Mouse (Mus musculus) embryonic facial prominence, embryonic 11.5 days (tissue): ENCODE measurements around the gene Dcst1. TPM values are rescaled to one million over a fixed set of nuclear protein-coding genes. Genes with fewer than 3 reads are reported as not detected.

ENCODE experiments used
- ATAC-seq: fragments of 200-750 bp; cut with Nextera tagmentation; replicated peaks from 2 replicates; pipeline ENCODE4 v1.8.0; 2017; ENCODE audit warnings: low read depth; ENCODE audit not compliant: insufficient number of reproducible peaks, low FRiP score, low TSS enrichment
- DNase-seq: peaks from one replicate; pipeline ENCODE4 v3.0.0-alpha.2; 2015; ENCODE audit warnings: low spot score
- H3K27ac ChIP-seq: fragments of 300-500 bp; sonication (generic); replicated peaks from 2 replicates; pipeline ENCODE4 v1.5.1; 2014; ENCODE audit warnings: mild to moderate bottlenecking, low read depth, low read length, control low read depth
- H3K27me3 ChIP-seq: fragments of 300-500 bp; sonication (generic); 2 replicates; pipeline ENCODE4 v1.6.1; 2014; ENCODE audit warnings: mild to moderate bottlenecking, low read length, moderate library complexity, mixed read lengths; ENCODE audit not compliant: control insufficient read depth, insufficient read depth
- H3K36me3 ChIP-seq: fragments of 300-500 bp; sonication (generic); replicated peaks from 2 replicates; pipeline ENCODE4 v1.6.1; 2014; ENCODE audit warnings: low read depth, mild to moderate bottlenecking, low read length, moderate library complexity, mixed read lengths; ENCODE audit not compliant: control insufficient read depth, insufficient read depth
- H3K4me1 ChIP-seq: fragments of 300-500 bp; sonication (generic); 2 replicates; pipeline ENCODE4 v1.6.1; 2014; ENCODE audit warnings: low read length, mixed read lengths; ENCODE audit not compliant: control insufficient read depth, insufficient read depth
- H3K4me2 ChIP-seq: fragments of 300-500 bp; sonication (generic); 2 replicates; pipeline ENCODE4 v1.6.1; 2014; ENCODE audit warnings: low read depth, mild to moderate bottlenecking, control low read depth, low read length, moderate library complexity
- H3K4me3 ChIP-seq: fragments of 300-500 bp; sonication (generic); 2 replicates; pipeline ENCODE4 v1.5.1; 2014; ENCODE audit warnings: low read depth, low read length, control low read depth
- H3K9ac ChIP-seq: fragments of 300-500 bp; sonication (generic); replicated peaks from 2 replicates; pipeline ENCODE4 v1.6.1; 2014; ENCODE audit warnings: mild to moderate bottlenecking, control low read depth, low read length
- H3K9me3 ChIP-seq: fragments of 300-500 bp; sonication (generic); replicated peaks from 2 replicates; pipeline ENCODE4 v1.6.1; 2016; ENCODE audit warnings: mild to moderate bottlenecking, low read length, inconsistent platforms, mixed read lengths; ENCODE audit not compliant: control insufficient read depth
- WGBS: fragments of 180-500 bp; shearing (Covaris S2); extraction: QIAGEN DNeasy Blood & Tissue Kit; methylation state at CpG from one replicate; pipeline ENCODE4 v1.1.7; 2014; 5-methylcytosine and 5-hydroxymethylcytosine counted together
- polyA plus RNA-seq: library from polyadenylated mRNA; unstranded; fragments of >200 nt; fragmentation: Nextera tagmentation; extraction: Ambion mirVana; gene quantifications from 2 replicates; pipeline ENCODE4 v1.2.1, GENCODE M21; 2014

Dcst1 gene
- polyA plus RNA-seq, 1 experiment from 2014 or later: not detected

DNA sequence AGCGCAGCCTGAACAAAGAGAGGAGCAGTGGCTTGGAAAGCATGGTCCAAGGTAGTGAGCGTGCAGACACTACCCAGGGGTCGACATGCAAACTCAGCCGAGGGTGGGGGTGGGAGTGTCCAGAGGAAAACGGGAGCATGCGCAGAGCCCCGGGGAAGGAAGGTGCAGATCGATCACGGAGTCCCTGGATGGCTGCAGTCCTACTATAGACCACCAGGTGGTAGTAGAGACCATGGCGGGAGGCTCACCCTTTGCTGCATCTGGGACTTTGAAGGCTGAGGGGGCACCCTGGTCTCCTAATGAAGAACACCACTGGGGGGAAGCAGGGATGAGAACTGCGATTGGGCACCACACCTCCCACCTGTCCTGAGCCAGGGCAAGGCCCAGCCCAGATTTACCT, 24.6 kb downstream of the Dcst1 start:
- Histone ChIP-seq H3K4me1 (peaks cover 8% of the 10 kb centered on the region), H3K27me3 (no peaks in the 10 kb centered on the region), H3K9me3 (no peaks in the 10 kb centered on the region), H3K4me2 (peak overlapping the region; percentile 57), H3K9ac (peak overlapping the region; percentile 48), H3K36me3 (no peaks in the 10 kb centered on the region; the same call in 1 of the 2 replicates), H3K27ac (no peak overlapping the region), H3K4me3 (peak overlapping the region; percentile 19; the same call in 1 of the 2 replicates)
- DNase-seq: peak; percentile 92
- 2% methylated on average over 11 of the region's 11 CpGs for WGBS
- ATAC-seq: 0 out of 2 replicates have a peak, but pooled peaks have one; percentile 7

DNA sequence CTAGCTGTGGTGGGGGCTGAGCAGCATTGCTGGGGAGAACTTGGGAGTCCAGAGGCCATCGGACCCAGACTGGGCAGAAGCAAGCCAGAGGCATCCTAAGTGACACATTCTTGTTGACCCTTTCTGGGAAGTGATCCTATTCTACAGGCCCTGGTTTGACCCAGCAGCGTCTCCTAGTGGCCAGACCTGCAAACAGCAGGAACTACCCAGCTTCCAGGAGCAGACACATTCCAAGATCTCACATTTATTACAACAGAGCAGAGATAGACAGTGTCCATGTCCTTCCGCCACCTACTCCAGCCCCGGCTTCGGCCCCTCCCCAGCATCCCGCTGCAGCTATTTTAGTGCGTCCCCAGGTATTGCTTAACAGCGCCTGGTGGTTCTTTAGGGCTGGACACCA, 25.6 kb downstream of the Dcst1 start:
- Histone ChIP-seq H3K4me1 (peaks cover 8% of the 10 kb centered on the region), H3K4me3 (no peak overlapping the region), H3K4me2 (peak overlapping the region; percentile 17), H3K36me3 (peaks cover 2% of the 10 kb centered on the region), H3K27ac (no peak overlapping the region), H3K9ac (no peak overlapping the region), H3K27me3 (no peaks in the 10 kb centered on the region), H3K9me3 (no peaks in the 10 kb centered on the region)
- peak; percentile 83 for DNase-seq
- ATAC-seq: no peak
- WGBS: 28% methylated on average over 8 of the region's 8 CpGs

DNA sequence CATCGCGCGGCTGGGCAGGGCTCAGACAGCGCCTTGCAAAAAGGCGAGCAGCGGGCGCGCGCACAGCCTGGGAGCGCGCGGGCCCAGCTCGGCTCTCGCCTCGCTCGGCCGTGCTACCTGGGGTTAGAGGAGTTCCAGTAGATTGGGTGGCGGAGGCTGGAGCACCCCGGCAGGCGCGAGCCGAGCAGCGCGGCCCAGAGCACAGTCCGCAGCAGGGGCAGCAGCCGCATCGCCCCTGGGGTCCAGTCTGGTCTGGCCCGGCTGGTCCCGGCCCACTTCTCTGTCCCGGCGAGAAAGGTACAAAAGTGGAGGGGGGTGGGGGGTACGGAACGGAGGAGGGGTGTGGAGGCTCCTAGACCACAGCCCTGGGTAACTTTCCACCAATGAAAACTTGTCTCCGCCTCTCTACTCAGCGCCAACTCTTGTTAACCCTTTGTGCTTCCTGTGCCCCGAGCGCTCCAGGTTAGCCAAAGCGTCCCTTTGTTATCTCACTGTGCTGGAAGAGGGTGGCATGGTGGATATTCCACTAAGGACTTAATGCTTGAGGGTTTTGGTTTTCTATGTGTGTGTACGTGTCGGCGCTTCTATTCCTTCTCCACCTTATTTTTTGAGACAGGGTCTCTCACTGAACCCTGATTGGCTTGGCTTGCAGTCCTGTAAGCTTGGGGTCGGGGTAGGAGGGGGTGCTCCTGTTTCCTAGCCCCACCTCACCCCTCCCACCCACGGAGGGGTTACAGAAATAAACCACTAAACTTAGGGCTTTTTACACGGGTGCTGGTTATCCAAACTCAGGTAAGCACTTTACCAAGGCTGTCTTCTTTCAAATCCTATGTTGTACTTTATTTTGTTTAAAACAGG, 27.1 kb downstream of the Dcst1 start, which contains the start of gene Efna4:
Gene Efna4, minus strand, starts transcription at position 308 of the 858 bp plus-strand sequence.
- ATAC-seq: peak; percentile 88
- whole genome bisulfite sequencing: under 1% methylated on average over 44 of the region's 44 CpGs
- peaks cover 11% of the 10 kb centered on the region for H3K36me3 ChIP-seq
- H3K4me1 ChIP-seq: peaks cover 8% of the 10 kb centered on the region
- peak within 1 kb of the TSS; percentile 97 for H3K9ac ChIP-seq
- H3K27ac ChIP-seq: peak within 1 kb of the TSS; percentile 92
- no peaks in the 10 kb centered on the region for H3K27me3 ChIP-seq
- H3K4me3 ChIP-seq: peak within 1 kb of the TSS; percentile 92
- H3K9me3 ChIP-seq: no peaks in the 10 kb centered on the region
- peak within 1 kb of the TSS; percentile 68 for H3K4me2 ChIP-seq
- DNase-seq: peak; percentile 89

DNA sequence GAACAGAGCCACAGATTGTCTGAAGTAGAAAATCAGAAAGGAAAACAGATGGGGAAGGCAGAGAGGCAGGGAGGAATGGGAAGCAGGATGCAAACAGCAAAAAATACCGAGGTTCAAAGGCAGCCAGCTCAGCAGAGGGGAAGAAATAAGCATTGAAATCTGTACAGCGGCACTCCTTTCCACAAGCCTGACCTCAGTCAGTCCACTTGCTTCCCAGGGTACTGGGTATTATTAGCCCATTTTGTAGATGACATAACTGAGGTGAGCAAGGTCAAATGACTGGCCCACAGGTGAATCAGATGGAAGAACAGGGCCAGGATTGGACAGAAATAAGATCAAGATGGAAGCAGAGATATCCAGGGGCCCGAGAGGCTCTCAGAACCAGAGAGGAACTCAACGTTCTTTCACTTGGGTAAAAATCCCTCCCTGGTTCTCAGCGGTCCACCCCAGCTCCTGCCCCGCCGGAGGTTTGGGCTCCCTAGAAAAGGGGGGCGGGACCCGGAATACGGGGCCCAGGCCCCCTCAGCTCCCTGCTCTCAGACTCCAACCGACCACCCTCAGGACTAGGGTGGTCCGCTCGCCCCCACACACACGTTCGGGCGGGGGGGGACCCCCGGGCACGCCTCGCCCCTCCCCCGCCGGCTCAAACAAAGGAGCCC, 27.9 kb downstream of the Dcst1 start:
- ATAC-seq: no peak
- Histone ChIP-seq H3K36me3 (peaks cover 11% of the 10 kb centered on the region), H3K27me3 (no peaks in the 10 kb centered on the region), H3K27ac (peak overlapping the region; percentile 92), H3K4me2 (peak overlapping the region; percentile 68), H3K9ac (peak overlapping the region; percentile 97), H3K9me3 (no peaks in the 10 kb centered on the region), H3K4me3 (peak overlapping the region; percentile 92), H3K4me1 (peaks cover 8% of the 10 kb centered on the region)
- peak; percentile 63 for DNase-seq
- WGBS: 0% methylated on average over 21 of the region's 21 CpGs

DNA sequence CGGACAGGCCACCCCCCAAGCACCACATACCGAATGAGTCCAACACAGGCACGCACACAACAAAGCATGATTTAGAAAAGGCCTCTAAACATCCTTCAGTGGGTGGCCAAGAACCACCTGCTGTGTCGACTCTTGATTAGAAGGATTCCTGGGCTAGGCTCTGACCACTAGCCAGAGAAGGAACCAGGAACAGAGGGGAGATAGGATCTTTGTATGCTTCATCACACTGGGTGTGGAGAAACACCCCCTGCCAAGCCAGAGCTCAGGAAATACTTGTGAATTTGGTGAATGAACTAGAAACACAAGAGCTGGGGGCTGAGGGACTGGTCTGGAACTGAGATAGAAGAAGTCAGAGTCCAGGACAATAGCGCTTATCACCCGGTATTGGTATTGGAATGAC, 28.5 kb downstream of the Dcst1 start:
- H3K27ac ChIP-seq: 0 out of 2 replicates have a peak overlapping the region, but pooled peaks have one; percentile 92
- no peak for DNase-seq
- peak overlapping the region; percentile 68 for H3K4me2 ChIP-seq
- H3K36me3 ChIP-seq: peaks cover 11% of the 10 kb centered on the region
- peaks cover 8% of the 10 kb centered on the region for H3K4me1 ChIP-seq
- WGBS: 9% methylated on average over 6 of the region's 6 CpGs
- H3K4me3 ChIP-seq: peak overlapping the region; percentile 92
- peak overlapping the region; percentile 97 for H3K9ac ChIP-seq
- H3K27me3 ChIP-seq: no peaks in the 10 kb centered on the region
- ATAC-seq: no peak
- no peaks in the 10 kb centered on the region for H3K9me3 ChIP-seq

DNA sequence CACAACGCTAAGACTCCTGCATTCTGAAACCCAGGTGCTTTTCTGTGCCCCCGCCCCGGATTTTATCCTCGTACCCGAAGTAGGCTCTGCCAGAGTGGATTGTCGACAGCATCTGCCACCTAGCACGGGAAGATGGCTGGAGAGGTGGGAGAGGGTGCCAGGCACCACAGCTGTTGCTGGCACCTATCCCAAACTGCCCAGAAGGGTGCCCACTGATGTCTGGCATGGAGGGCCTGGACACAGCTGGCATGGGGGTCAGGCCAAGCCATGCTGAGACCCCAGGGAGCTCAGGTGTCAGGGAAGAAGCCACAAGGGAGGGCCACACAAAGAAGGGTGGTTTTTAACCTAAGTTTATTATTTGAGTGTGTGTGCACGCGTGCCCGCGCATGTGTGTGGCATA, 32.0 kb downstream of the Dcst1 start:
- peaks cover 11% of the 10 kb centered on the region for H3K36me3 ChIP-seq
- H3K4me2 ChIP-seq: no peak overlapping the region
- WGBS: 82% methylated on average over 11 of the region's 11 CpGs
- no peak overlapping the region for H3K9ac ChIP-seq
- ATAC-seq (no peak), DNase-seq (no peak)
- H3K4me3 ChIP-seq: no peak overlapping the region
- H3K27me3 ChIP-seq: no peaks in the 10 kb centered on the region
- no peak overlapping the region for H3K27ac ChIP-seq
- peaks cover 3% of the 10 kb centered on the region for H3K4me1 ChIP-seq
- H3K9me3 ChIP-seq: no peaks in the 10 kb centered on the region

DNA sequence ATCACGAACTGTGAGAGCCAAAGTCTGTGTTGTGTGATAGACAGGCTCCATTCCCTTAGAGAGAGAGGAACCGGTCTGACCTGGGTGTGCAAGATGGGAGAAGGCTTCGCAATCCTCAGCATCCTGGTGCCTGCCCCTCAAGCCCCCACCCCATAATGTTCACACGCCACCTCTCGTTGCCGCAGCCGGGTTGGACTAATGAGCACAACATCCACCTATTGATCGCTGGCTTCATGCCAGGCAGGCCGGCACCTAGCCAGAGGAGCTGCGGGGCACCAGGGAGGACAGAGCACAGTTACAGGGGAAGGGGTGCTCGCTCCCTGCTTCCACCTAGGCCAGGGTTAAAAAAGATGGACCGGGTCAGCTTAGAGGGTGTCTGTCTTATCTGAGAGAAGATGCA, 32.6 kb downstream of the Dcst1 start:
- Histone ChIP-seq H3K4me1 (peaks cover 4% of the 10 kb centered on the region), H3K4me3 (no peak overlapping the region), H3K27ac (no peak overlapping the region), H3K9ac (no peak overlapping the region), H3K36me3 (peaks cover 11% of the 10 kb centered on the region), H3K9me3 (no peaks in the 10 kb centered on the region), H3K27me3 (no peaks in the 10 kb centered on the region), H3K4me2 (no peak overlapping the region)
- no peak for ATAC-seq
- WGBS: 58% methylated on average over 12 of the region's 12 CpGs
- no peak for DNase-seq

DNA sequence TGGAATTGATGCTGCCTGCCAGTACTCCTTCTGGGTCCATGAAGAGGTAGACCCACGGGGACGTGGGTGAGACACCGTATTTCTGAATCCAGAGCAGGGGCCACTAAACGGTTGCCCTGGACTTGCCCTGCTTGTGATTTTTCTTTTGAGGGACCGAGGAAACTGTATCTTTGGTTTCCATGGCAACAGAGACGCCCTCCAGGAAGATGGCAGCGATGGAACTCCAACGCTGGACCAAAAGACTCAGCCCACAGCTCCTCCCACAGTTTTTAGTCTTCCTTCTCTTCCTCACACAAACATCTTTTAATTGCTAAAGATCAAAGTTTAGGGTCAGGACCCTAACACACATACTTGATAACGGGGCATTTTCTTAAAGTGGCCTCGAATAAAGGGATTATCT, 33.0 kb downstream of the Dcst1 start:
- peak; percentile 34 for DNase-seq
- Histone ChIP-seq H3K4me2 (no peak overlapping the region), H3K9ac (no peak overlapping the region), H3K9me3 (no peaks in the 10 kb centered on the region), H3K4me1 (peaks cover 6% of the 10 kb centered on the region), H3K27ac (no peak overlapping the region), H3K36me3 (peaks cover 11% of the 10 kb centered on the region), H3K27me3 (no peaks in the 10 kb centered on the region), H3K4me3 (no peak overlapping the region)
- 37% methylated on average over 10 of the region's 10 CpGs for WGBS
- no peak for ATAC-seq
